Mouse (Mus musculus) neural tube, embryonic 11.5 days (tissue): ENCODE data around the gene Ina. TPM values are rescaled to one million over a fixed set of nuclear protein-coding genes. Genes with fewer than 3 reads are reported as not detected.
A peak's percentile ranks its signal among the peaks of the same experiment; 100 is the strongest.

Experiments used
- ATAC-seq: fragments of 200-750 bp; cut with Nextera tagmentation; 2 replicates; pipeline ENCODE4 v1.8.0; 2017; ENCODE audit warnings: moderate number of reproducible peaks, mild to moderate bottlenecking, moderate TSS enrichment, moderate library complexity; ENCODE audit not compliant: insufficient read depth, low FRiP score, low TSS enrichment
- DNase-seq: peaks from one replicate; pipeline ENCODE4 v3.0.0-alpha.2; 2015; ENCODE audit warnings: low spot score
- H3K27ac ChIP-seq: fragments of 300-500 bp; sonication (generic); 2 replicates; pipeline ENCODE4 v1.5.1; 2014; ENCODE audit warnings: low read depth, mild to moderate bottlenecking, low read length
- H3K27me3 ChIP-seq: fragments of 300-500 bp; sonication (generic); 2 replicates; pipeline ENCODE4 v1.6.1; 2014; ENCODE audit warnings: mild to moderate bottlenecking, low read length, mixed read lengths; ENCODE audit not compliant: control insufficient read depth, insufficient read depth
- H3K36me3 ChIP-seq: fragments of 300-500 bp; sonication (generic); 2 replicates; pipeline ENCODE4 v1.6.1; 2014; ENCODE audit warnings: mild to moderate bottlenecking, low read length, moderate library complexity, mixed read lengths; ENCODE audit not compliant: control insufficient read depth, insufficient read depth
- H3K4me1 ChIP-seq: fragments of 300-500 bp; sonication (generic); 2 replicates; pipeline ENCODE4 v1.6.1; 2014; ENCODE audit warnings: low read length, mixed read lengths; ENCODE audit not compliant: control insufficient read depth, insufficient read depth
- H3K4me2 ChIP-seq: fragments of 300-500 bp; sonication (generic); 2 replicates; pipeline ENCODE4 v1.6.1; 2014; ENCODE audit warnings: low read depth, mild to moderate bottlenecking, moderate library complexity
- H3K4me3 ChIP-seq: fragments of 300-500 bp; sonication (generic); 2 replicates; pipeline ENCODE4 v1.5.1; 2014; ENCODE audit warnings: low read depth, low read length
- H3K9ac ChIP-seq: fragments of 300-500 bp; sonication (generic); 2 replicates; pipeline ENCODE4 v1.6.1; 2014; ENCODE audit warnings: mild to moderate bottlenecking, low read length
- H3K9me3 ChIP-seq: fragments of 300-500 bp; sonication (generic); 2 replicates; pipeline ENCODE4 v1.6.1; 2016; ENCODE audit warnings: low read length; ENCODE audit not compliant: control insufficient read depth
- WGBS: fragments of 180-500 bp; shearing (Covaris S2); extraction: QIAGEN DNeasy Blood & Tissue Kit; methylation state at CpG from one replicate; pipeline ENCODE4 v1.1.7; 2014; 5-methylcytosine and 5-hydroxymethylcytosine counted together
- polyA plus RNA-seq: library from polyadenylated mRNA; unstranded; fragments of >200 nt; fragmentation: Nextera tagmentation; extraction: Ambion mirVana; gene quantifications from 2 replicates; pipeline ENCODE4 v1.2.1, GENCODE M21; 2014

The Ina gene
- polyA plus RNA-seq, 1 experiment from 2014 or later: 332 TPM

DNA sequence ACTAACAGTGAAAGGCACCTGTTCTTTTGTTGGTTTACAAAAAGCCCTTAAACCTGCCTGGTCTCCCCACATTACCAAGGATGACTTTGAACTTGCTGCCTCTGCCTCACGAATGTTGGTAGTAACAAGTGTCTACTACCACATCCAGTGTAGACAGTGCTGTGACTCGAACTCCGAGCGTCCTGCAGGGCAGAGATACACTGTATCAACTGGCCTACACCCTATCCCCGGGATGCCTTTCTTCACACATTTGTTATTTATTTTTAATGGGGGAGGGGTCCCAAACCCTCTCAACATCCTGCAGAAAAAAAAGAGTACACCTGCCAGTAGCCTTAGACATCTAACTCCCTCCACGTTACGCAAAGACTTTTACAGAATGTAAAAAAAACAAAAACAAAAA lies 35.3 kb downstream of the Ina start:
- H3K4me3 ChIP-seq: peak overlapping the region; percentile 84
- H3K9ac ChIP-seq: peak overlapping the region; percentile 93
- peaks cover 3% of the 10 kb centered on the region; the same call in 1 of the 2 replicates for H3K36me3 ChIP-seq
- DNase-seq: no peak
- H3K4me2 ChIP-seq: peak overlapping the region; percentile 71
- 0 out of 2 replicates have a peak overlapping the region, but pooled peaks have one; percentile 94 for H3K27ac ChIP-seq
- ATAC-seq: no peak
- 9% methylated on average over 7 of the region's 7 CpGs for WGBS
- no peaks in the 10 kb centered on the region for H3K27me3 ChIP-seq
- no peaks in the 10 kb centered on the region for H3K9me3 ChIP-seq
- H3K4me1 ChIP-seq: peaks cover 10% of the 10 kb centered on the region

DNA sequence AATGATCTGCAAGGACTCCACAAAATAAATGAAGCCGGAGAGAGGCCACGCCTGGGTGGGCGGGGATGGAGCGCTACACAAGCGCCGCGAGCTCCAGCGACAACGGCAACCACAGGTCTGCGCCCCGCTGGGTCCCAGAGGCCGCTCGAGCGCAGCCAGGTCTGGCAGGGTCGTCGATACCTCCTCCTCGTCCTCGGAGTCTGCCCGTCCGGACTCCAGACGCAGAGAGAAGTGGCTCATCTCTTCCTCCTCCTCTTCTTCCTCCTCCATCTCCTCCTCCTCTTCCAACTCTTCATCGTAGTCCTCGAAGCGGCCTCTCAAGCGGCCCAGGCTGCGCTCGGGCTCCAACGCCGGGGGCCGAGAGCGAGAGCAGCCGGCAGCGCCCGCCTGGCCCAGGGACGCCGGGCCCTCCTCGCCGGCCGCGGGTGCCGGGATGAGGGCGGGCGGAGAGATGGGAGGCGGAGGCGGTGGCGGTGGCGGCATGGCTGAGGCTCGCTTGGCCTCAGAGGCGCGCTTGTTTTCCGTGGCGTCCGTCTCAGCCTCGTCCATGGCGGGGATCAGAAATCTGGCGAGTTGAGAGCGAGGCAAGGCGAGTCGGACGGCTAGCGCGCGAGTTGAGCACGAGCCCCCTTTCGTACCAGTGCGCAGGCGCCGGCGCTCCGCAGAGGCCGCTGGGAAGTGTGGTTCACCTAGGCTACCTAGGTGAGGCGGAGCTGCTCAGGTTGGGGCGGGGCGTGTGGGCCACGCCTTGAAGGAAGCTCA lies 36.0 kb downstream of the Ina start, which contains the start of gene Pcgf6:
Gene Pcgf6, minus strand, starts transcription at position 636 of the 762 bp plus-strand sequence.
- Histone ChIP-seq H3K36me3 (peaks cover 3% of the 10 kb centered on the region; the same call in 1 of the 2 replicates), H3K27me3 (no peaks in the 10 kb centered on the region), H3K4me1 (peaks cover 10% of the 10 kb centered on the region), H3K27ac (peak within 1 kb of the TSS; percentile 94), H3K4me3 (peak within 1 kb of the TSS; percentile 84), H3K4me2 (peak within 1 kb of the TSS; percentile 71), H3K9ac (peak within 1 kb of the TSS; percentile 93), H3K9me3 (no peaks in the 10 kb centered on the region)
- under 1% methylated on average over 75 of the region's 75 CpGs for WGBS
- peak; percentile 92 for ATAC-seq
- DNase-seq: peak; percentile 88

DNA sequence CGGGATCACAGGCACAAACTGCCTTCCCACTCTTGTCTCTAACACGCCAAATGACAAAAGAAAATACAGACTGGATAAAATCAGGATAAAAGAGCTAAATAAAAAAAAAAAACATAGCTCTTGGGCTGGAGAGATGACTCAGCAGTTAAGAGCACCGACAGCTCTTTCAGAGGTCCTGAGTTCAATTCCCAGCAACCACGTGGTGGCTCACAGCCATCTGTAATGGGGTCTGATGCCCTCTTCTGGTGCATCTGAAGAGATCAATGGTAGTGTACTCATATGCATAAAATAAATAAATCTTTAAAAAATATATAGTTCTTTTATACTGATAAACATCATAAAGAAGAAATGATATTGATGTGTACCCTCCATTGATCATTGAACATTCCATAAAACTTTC lies 38.4 kb downstream of the Ina start:
- WGBS: 93% methylated on average over 4 of the region's 4 CpGs
- Histone ChIP-seq H3K27me3 (no peaks in the 10 kb centered on the region), H3K9ac (no peak overlapping the region), H3K9me3 (no peaks in the 10 kb centered on the region), H3K36me3 (no peaks in the 10 kb centered on the region), H3K4me1 (peaks cover 10% of the 10 kb centered on the region), H3K4me3 (no peak overlapping the region), H3K27ac (no peak overlapping the region), H3K4me2 (no peak overlapping the region)
- no peak for ATAC-seq
- DNase-seq: no peak

DNA sequence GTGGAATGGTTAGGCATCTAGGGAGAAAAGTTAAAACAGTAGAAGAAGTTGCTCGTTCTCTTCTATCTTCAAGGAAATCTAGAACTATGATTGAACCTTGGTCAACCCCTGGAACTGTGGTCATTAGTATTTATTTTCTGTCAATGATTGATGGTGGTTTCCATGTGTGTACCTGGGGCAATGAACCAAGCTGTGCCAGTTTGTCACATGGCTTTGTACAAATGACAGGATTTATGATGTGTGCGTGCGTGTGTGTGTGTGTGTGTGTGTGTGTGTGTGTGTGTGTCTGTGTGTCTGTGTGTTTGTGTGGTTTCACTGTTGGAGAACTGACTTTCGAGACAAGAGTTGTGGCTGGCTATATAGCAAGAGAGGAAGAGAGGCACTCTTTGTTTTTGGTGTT lies 39.0 kb downstream of the Ina start:
- no peak overlapping the region for H3K9ac ChIP-seq
- no peaks in the 10 kb centered on the region for H3K9me3 ChIP-seq
- peaks cover 10% of the 10 kb centered on the region for H3K4me1 ChIP-seq
- no peaks in the 10 kb centered on the region for H3K36me3 ChIP-seq
- no peaks in the 10 kb centered on the region for H3K27me3 ChIP-seq
- no peak for DNase-seq
- ATAC-seq: no peak
- 77% methylated on average over 4 of the region's 4 CpGs for WGBS
- no peak overlapping the region for H3K27ac ChIP-seq
- H3K4me3 ChIP-seq: no peak overlapping the region
- H3K4me2 ChIP-seq: no peak overlapping the region

DNA sequence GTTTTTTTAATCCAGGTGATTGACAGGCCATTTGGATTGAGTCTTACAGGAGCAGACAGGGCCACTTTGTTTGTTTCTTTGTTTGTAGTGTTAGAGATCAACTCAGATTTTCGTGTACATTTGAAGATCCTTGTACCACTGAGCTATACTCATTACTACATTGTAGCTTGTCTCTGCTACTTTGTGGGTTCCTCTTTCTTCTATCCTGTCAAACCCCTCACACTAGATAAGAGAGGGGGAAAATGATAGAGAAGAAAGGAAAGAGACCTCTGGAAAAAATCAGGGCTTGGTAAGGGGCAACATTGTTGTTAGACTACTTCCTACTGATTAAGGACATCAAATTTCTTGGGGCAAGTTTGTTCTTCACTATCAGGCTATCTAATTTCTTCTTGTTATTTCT lies 43.2 kb downstream of the Ina start:
- H3K4me1 ChIP-seq: no peaks in the 10 kb centered on the region
- no peaks in the 10 kb centered on the region for H3K27me3 ChIP-seq
- H3K4me3 ChIP-seq: no peak overlapping the region
- no peak overlapping the region for H3K4me2 ChIP-seq
- DNase-seq (no peak), ATAC-seq (no peak)
- H3K27ac ChIP-seq: no peak overlapping the region
- no peaks in the 10 kb centered on the region for H3K36me3 ChIP-seq
- no peaks in the 10 kb centered on the region for H3K9me3 ChIP-seq
- WGBS: 68% methylated on average over 1 of the region's 1 CpGs
- H3K9ac ChIP-seq: no peak overlapping the region

DNA sequence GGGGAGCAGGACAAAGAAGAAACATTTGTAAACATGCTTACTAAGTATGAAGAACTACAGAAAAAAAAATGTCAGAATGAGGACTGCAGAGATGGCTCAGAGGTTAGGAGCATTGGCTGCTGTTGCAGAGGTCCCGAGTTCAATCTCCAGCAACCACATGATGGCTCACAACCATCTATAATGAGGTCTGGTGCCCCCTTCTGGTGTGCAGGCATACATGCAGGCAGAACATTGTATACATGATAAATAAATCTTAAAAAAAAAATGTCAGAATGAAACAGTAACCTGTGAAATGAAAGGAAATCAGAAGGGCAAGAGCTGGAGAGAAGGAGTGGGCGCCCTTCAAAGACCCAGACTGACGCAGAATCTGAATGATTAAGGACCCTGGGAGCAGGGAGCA lies 51.4 kb downstream of the Ina start:
- Histone ChIP-seq H3K9ac (no peak overlapping the region), H3K36me3 (no peaks in the 10 kb centered on the region), H3K27me3 (no peaks in the 10 kb centered on the region), H3K27ac (no peak overlapping the region), H3K4me3 (no peak overlapping the region), H3K4me1 (peaks cover 6% of the 10 kb centered on the region; the same call in 1 of the 2 replicates), H3K9me3 (no peaks in the 10 kb centered on the region), H3K4me2 (no peak overlapping the region)
- DNase-seq (no peak), ATAC-seq (no peak)
- WGBS: 95% methylated on average over 3 of the region's 3 CpGs

DNA sequence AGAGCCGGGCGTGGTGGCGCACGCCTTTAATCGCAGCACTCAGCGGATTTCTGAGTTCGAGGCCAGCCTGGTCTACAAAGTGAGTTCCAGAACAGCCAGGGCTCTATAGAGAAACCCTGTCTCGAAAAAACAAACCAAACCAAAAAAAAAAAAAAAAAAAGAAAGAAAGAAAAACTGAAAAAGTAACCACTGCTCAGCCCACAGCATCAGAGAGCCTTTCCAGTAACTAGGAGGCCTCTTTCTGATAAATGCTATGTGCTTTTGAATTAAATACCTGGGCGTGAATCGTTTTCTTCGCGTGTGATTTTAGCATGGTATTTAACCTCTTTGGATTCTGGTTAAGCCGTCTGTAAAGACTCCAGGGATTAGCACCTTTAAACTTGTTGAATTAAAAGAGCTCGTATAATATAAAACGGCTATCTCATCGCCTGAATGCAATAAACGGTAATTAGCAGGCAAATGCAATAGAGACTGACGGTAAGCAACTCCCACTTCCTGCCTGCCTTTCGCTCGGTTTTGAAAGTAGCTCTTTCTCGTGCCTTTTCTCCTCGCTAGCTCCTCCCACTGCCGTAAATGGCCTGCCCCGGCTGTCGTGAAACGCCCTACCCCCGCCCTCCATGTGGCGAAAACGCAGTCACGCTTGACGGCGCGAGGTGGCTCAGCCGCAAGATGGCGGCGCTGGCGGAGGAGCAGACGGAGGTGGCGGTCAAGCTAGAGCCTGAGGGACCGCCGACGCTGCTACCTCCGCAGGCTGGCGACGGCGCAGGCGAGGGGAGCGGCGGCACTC lies 52.8 kb downstream of the Ina start, which contains the start of gene Taf5:
Gene Taf5, plus strand, starts transcription at position 651 of the 787 bp plus-strand sequence.
- Histone ChIP-seq H3K4me2 (peak within 1 kb of the TSS; percentile 65), H3K4me3 (peak within 1 kb of the TSS; percentile 99), H3K9me3 (no peaks in the 10 kb centered on the region), H3K27me3 (no peaks in the 10 kb centered on the region), H3K27ac (peak within 1 kb of the TSS; percentile 75), H3K4me1 (peaks cover 6% of the 10 kb centered on the region; the same call in 1 of the 2 replicates), H3K36me3 (no peaks in the 10 kb centered on the region; the same call in 1 of the 2 replicates), H3K9ac (peak within 1 kb of the TSS; percentile 90)
- peak; percentile 98 for DNase-seq
- WGBS: 11% methylated on average over 49 of the region's 49 CpGs
- peak; percentile 76 for ATAC-seq

DNA sequence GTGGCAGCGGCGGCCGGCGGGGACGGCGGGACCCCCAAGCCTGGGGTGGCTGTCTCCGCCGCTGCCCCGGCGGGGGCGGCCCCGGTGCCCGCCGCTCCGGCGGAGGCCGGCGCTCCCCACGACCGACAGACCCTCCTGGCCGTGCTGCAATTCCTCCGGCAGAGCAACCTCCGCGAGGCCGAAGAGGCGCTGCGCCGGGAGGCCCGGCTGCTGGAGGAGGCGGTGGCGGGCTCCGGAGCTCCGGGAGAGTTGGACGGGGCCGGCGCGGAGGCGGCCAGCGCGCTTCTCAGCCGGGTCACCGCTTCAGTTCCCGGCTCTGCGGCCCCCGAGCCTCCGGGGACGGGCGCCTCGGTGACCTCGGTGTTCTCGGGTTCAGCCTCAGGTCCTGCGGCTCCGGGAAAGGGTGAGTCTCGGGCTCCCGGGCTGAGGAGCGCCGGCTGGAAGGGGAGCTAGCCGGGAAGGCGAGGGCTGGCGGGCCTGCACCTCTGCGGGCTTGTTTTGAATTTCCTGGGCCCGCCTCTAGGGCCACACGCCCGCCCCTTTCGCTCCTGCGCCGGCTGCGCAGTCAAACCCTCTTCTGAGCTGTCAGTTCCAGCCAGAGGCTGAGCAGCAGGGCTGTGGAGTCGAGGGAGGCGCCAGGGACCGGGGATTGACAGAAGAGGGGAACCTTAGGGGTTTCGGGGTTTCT lies 53.6 kb downstream of the Ina start:
- no peaks in the 10 kb centered on the region for H3K9me3 ChIP-seq
- peak overlapping the region; percentile 99 for H3K4me3 ChIP-seq
- H3K4me1 ChIP-seq: peaks cover 6% of the 10 kb centered on the region; the same call in 1 of the 2 replicates
- WGBS: 1% methylated on average over 36 of the region's 72 CpGs
- peak overlapping the region; percentile 90 for H3K9ac ChIP-seq
- H3K4me2 ChIP-seq: peak overlapping the region; percentile 65
- ATAC-seq (peak; percentile 86), DNase-seq (peak; percentile 87)
- no peaks in the 10 kb centered on the region; the same call in 1 of the 2 replicates for H3K36me3 ChIP-seq
- H3K27me3 ChIP-seq: no peaks in the 10 kb centered on the region
- peak overlapping the region; percentile 75 for H3K27ac ChIP-seq
